Mouse (Mus musculus) 3T3-L1 (cell line): ENCODE data around the gene Irx2.
A peak's percentile ranks its signal among the peaks of the same experiment; 100 is the strongest.

Experiments
- DNase-seq: peaks from one replicate; pipeline ENCODE4 v3.0.0-alpha.2; 2015; ENCODE audit warnings: low read depth, low spot score

Irx2 gene

GRCm38 (mm10) chr13:72628462-72628916, at the start of gene Irx2:
Gene Irx2, plus strand, starts transcription at chr13:72628820.
- DNase-seq, result peak; percentile 90

- DNase-seq, result no peak
Observed at GRCm38 (mm10) chr13:72581276-72581675, 47.3 kb upstream of the Irx2 start.

GRCm38 (mm10) chr13:72592526-72592925, 36.1 kb upstream of the Irx2 start:
- no peak for DNase-seq

- no peak for DNase-seq
Observed at GRCm38 (mm10) chr13:72593310-72593709, 35.3 kb upstream of the Irx2 start.

GRCm38 (mm10) chr13:72593710-72594111, 34.9 kb upstream of the Irx2 start:
- DNase-seq, result no peak

- DNase-seq, result no peak
Observed at GRCm38 (mm10) chr13:72599254-72599653, 29.4 kb upstream of the Irx2 start.

GRCm38 (mm10) chr13:72608706-72609105, 19.9 kb upstream of the Irx2 start:
- DNase-seq, result no peak

GRCm38 (mm10) chr13:72610277-72610676, 18.3 kb upstream of the Irx2 start:
- DNase-seq, result no peak

- DNase-seq, result peak; percentile 35
Observed at GRCm38 (mm10) chr13:72623926-72624846, 4.4 kb upstream of the Irx2 start.

- DNase-seq, result peak; percentile 53
Observed at GRCm38 (mm10) chr13:72624847-72625170, 3.8 kb upstream of the Irx2 start.

- peak; percentile 63 for DNase-seq
Observed at GRCm38 (mm10) chr13:72625236-72625950, 3.2 kb upstream of the Irx2 start.

GRCm38 (mm10) chr13:72627391-72628321, 964 bp upstream of the Irx2 start:
- DNase-seq, result peak; percentile 73

- DNase-seq, result peak; percentile 47
Observed at GRCm38 (mm10) chr13:72628935-72629631, 463 bp downstream of the Irx2 start.

- DNase-seq, result peak; percentile 44
Observed at GRCm38 (mm10) chr13:72629806-72630205, 1.2 kb downstream of the Irx2 start.

GRCm38 (mm10) chr13:72630501-72631372, 2.1 kb downstream of the Irx2 start:
- no peak for DNase-seq

- peak; percentile 25 for DNase-seq
Observed at GRCm38 (mm10) chr13:72631373-72632021, 2.9 kb downstream of the Irx2 start.

GRCm38 (mm10) chr13:72632361-72632760, 3.7 kb downstream of the Irx2 start:
- DNase-seq, result no peak

GRCm38 (mm10) chr13:72633097-72633496, 4.5 kb downstream of the Irx2 start:
- DNase-seq, result peak; percentile 47

GRCm38 (mm10) chr13:72634752-72635315, 6.2 kb downstream of the Irx2 start:
- DNase-seq, result no peak
